Mouse (Mus musculus) kidney, adult 2 months (tissue): ENCODE measurements around the gene Insl5. TPM values are rescaled to one million over a fixed set of nuclear protein-coding genes. Genes with fewer than 3 reads are reported as not detected.

Experiments
- DNase-seq: peaks from one replicate; pipeline ENCODE4 v3.0.0; 2021
- H3K27ac ChIP-seq: fragments of 200-500 bp; 2 replicates; pipeline ENCODE4 v1.5.1; 2012; ENCODE audit warnings: low read depth, low read length, control low read depth, inconsistent platforms; ENCODE audit not compliant: insufficient read depth
- H3K27me3 ChIP-seq: fragments of 200-500 bp; replicated peaks from 2 replicates; pipeline ENCODE4 v1.6.1; 2012; ENCODE audit warnings: mild to moderate bottlenecking, moderate library complexity, low read length, inconsistent platforms; ENCODE audit not compliant: control insufficient read depth, insufficient read depth
- H3K36me3 ChIP-seq: fragments of 200-500 bp; 2 replicates; pipeline ENCODE4 v1.6.1; 2012; ENCODE audit warnings: mild to moderate bottlenecking, moderate library complexity, low read length, inconsistent platforms; ENCODE audit not compliant: control insufficient read depth, insufficient read depth
- H3K4me1 ChIP-seq: fragments of 200-500 bp; 2 replicates; pipeline ENCODE4 v1.6.1; 2011; ENCODE audit warnings: low read length; ENCODE audit not compliant: control insufficient read depth, insufficient read depth
- H3K4me3 ChIP-seq: fragments of 200-500 bp; 2 replicates; pipeline ENCODE4 v1.5.1; 2011; ENCODE audit warnings: mild to moderate bottlenecking, low read depth, low read length, control low read depth; ENCODE audit not compliant: insufficient read depth
- CTCF ChIP-seq: fragments of 200-500 bp; conservative IDR thresholded peaks from 2 replicates; pipeline ENCODE4 v1.5.1; 2011; ENCODE audit warnings: low read depth, mild to moderate bottlenecking, control low read depth, low read length, moderate library complexity, mixed read lengths; ENCODE audit not compliant: insufficient read depth, insufficient read length
- POLR2A ChIP-seq: fragments of 200-500 bp; IDR thresholded peaks from one replicate; pipeline ENCODE4 v1.6.1; 2011; ENCODE audit warnings: low read depth, low read length, control low read depth
- WGBS: fragments of 180-500 bp; shearing (Covaris S2); methylation state at CpG from one replicate; pipeline ENCODE4 v1.1.7; 2018; 5-methylcytosine and 5-hydroxymethylcytosine counted together
- polyA plus RNA-seq: library from polyadenylated mRNA; depleted of rRNA; stranded (reverse); fragments of >200 nt; gene quantifications from 2 replicates; pipeline ENCODE4 v1.2.3, GENCODE M21; 2012

The Insl5 gene
- polyA plus RNA-seq, 1 experiment: 0.75 TPM

DNA sequence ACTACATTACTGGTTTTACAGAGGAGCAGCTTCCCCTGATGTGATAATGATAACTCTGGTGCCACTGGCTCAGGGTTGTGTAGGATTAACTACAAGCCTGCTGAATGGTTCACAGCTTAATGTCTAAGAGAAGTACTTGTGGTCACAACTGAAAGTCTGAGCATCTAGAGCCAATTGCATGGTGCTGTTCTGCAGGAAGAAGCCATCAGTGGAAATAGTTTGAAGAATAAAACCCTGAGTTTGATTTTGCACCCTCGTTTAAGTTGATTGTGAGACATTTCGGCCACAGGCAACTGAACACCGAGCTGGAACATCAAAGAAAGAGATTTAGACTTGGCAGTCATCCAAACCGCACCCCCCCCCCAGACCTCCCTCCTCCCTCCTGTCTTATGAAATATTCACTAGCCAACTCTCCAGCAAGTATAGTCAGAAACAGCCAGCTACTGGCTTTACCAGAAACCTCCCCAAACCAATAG, 19.7 kb downstream of the Insl5 start:
- Histone ChIP-seq H3K4me1 (no peaks in the 10 kb centered on the region), H3K36me3 (no peaks in the 10 kb centered on the region), H3K27me3 (no peaks in the 10 kb centered on the region), H3K27ac (no peak overlapping the region), H3K4me3 (no peak overlapping the region)
- peak; percentile 12 for DNase-seq
- 8% methylated on average over 4 of the region's 4 CpGs for WGBS
- TF ChIP-seq POLR2A: no peak
- TF ChIP-seq CTCF: no peak

DNA sequence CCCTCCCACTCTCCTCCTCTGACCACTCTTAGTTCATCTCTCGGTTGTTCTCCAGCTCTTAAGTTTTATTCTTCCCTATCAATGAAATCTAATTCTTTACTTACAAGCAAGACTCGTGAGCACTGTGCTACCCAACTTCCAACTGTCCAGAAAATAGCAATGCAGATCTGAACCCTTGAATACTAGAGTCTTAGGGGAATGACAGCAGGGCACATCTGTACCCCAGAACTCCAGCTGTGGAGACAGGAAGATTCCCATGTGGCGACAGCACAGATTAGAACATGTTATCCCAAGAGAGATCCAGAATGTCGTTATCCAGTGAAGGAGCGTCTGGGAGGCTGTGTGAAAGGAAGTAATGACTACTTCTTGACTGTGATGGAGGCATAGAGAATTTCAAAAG, 20.4 kb downstream of the Insl5 start:
- WGBS: 81% methylated on average over 5 of the region's 5 CpGs
- Histone ChIP-seq H3K36me3 (no peaks in the 10 kb centered on the region), H3K4me1 (no peaks in the 10 kb centered on the region), H3K27me3 (no peaks in the 10 kb centered on the region), H3K4me3 (no peak overlapping the region), H3K27ac (no peak overlapping the region)
- no peak for TF ChIP-seq POLR2A
- TF ChIP-seq CTCF: no peak
- DNase-seq: no peak

DNA sequence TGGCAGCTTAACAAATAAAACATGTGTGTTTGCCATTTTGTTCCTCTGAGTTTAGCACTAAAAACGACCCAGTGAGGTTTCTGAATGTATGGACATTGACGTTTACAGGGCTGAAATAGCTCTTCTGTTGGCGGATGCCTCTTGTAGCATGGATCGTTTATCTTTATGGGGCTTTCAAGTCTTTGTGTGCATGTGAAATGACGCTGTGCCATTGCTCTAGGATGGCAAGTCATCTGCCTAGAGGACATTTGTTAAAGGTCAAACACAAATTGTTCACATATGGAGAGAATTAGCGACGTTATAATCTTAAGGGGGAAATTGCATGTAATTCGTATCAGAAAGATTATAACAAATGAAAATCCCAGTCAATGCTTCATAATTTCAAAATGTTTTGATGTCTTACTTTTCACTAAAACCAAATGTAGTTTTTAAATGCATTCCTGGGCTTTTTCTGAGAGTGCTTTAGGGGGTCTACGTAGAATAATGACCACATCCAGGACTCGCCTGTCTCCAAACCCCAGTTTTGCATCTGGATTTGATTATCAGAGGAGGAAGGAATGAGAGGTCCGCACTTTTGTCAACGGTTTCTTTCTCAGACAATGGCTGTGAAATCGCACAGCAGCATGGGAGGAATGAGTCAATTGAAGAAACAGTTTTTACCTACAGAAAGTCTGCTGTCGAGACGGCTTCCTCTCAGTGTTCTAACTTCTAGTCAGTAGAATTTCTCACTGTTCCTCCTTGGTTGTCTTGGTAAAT, 21.3 kb downstream of the Insl5 start:
- Histone ChIP-seq H3K36me3 (no peaks in the 10 kb centered on the region), H3K27ac (no peak overlapping the region), H3K27me3 (no peaks in the 10 kb centered on the region), H3K4me3 (no peak overlapping the region), H3K4me1 (no peaks in the 10 kb centered on the region)
- TF ChIP-seq POLR2A: no peak
- TF ChIP-seq CTCF: no peak
- no peak for DNase-seq
- WGBS: 72% methylated on average over 15 of the region's 15 CpGs

DNA sequence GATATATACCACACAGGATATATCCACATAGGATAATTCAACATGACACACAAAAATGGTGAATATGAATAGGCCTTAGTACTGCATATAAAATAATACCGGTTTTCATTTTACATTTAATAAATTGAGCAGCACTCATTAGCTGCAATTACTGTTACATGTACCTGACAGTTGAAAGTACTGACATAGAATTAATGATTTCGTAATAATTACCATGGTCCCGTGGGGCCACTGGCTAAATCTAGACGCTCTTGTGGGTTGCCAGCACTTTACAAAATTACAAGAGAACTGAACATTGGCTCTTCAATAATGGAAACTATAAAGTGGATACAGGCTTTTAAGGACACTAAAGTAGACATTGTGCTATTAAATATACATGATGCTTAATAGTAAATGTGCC, 22.0 kb downstream of the Insl5 start:
- no peaks in the 10 kb centered on the region for H3K36me3 ChIP-seq
- 88% methylated on average over 4 of the region's 4 CpGs for WGBS
- H3K27ac ChIP-seq: no peak overlapping the region
- no peaks in the 10 kb centered on the region for H3K27me3 ChIP-seq
- no peak overlapping the region for H3K4me3 ChIP-seq
- TF ChIP-seq CTCF (no peak), POLR2A (no peak)
- DNase-seq: no peak
- no peaks in the 10 kb centered on the region for H3K4me1 ChIP-seq

DNA sequence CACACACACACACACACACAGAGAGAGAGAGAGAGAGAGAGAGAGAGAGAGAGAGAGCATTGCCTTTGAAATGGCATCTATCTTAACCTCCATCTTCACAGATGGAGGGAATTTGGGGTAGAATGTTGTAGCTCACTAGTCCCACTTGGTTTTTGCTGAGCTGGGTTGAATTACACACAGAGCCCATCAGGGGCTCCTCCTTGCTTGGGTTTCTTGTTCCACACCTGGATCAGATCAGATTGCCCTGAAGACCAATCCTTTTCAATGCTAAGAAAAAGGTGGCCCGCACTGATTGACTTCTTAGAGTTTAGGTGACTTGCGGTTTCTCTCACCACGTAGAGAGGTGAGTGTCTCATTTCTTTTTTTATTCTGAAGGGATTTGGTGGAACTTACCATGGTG, 35.0 kb downstream of the Insl5 start:
- no peak for TF ChIP-seq POLR2A
- no peak for TF ChIP-seq CTCF
- H3K4me1 ChIP-seq: no peaks in the 10 kb centered on the region
- no peak for DNase-seq
- no peak overlapping the region for H3K4me3 ChIP-seq
- H3K36me3 ChIP-seq: no peaks in the 10 kb centered on the region
- H3K27ac ChIP-seq: no peak overlapping the region
- H3K27me3 ChIP-seq: no peaks in the 10 kb centered on the region
- 79% methylated on average over 3 of the region's 3 CpGs for WGBS

DNA sequence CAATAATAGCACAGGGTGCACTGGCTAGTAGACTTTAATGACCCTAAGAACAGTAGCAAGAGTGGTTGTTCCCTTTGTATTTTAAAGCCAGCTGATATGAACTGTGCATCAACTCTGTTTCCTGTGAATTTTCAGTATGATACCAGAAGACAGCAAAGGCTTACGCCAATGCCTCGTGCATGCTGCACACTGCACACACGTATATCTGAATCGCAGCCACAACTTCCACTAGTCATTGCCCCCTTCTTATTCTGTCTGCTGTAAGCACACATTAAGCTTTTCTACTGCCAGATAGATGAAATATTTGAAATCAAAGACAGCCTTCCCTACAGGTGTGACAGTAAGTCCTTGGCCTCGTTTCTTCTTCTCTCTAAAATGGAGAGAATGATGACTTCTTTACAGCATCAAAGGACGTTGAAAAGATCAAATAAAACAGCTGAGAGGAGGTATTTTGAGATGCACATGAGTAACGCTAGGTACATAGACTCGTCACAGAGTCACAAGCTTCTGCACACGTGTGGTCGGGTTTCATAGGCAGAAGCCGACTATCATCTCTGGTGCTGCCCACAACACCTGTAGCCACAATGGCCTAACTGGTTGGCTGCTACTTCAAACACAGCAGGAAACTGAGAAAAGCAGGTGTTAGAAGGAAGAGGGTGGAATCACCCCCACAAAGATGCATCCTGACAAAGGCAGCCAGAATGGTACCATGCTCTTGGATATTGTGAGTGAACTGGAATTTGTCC, 35.9 kb downstream of the Insl5 start:
- no peak for TF ChIP-seq POLR2A
- TF ChIP-seq CTCF: no peak
- H3K36me3 ChIP-seq: no peaks in the 10 kb centered on the region
- 75% methylated on average over 11 of the region's 11 CpGs for WGBS
- H3K4me1 ChIP-seq: no peaks in the 10 kb centered on the region
- no peak overlapping the region for H3K4me3 ChIP-seq
- no peak for DNase-seq
- no peak overlapping the region for H3K27ac ChIP-seq
- no peaks in the 10 kb centered on the region for H3K27me3 ChIP-seq

DNA sequence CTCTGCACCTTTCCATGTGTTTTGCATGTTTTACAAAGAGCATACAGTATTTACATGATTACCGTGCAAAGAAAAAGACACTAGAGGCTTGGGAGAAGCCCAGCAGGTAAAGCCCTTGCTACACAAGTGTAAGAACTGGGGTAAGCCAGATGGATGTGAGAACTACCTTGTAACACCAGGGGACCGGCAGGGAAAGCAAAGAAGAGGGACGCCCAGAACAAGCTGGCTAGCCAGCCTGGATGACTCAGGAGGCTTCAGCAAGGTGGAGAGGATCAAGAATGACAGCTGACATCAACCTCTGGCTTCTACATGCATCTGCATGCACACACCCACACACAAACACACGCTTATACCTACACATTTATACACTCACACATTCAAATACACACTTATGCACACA, 36.6 kb downstream of the Insl5 start:
- no peak for DNase-seq
- no peaks in the 10 kb centered on the region for H3K36me3 ChIP-seq
- H3K27me3 ChIP-seq: no peaks in the 10 kb centered on the region
- 80% methylated on average over 4 of the region's 4 CpGs for WGBS
- no peak for TF ChIP-seq POLR2A
- TF ChIP-seq CTCF: no peak
- H3K27ac ChIP-seq: no peak overlapping the region
- H3K4me1 ChIP-seq: no peaks in the 10 kb centered on the region
- no peak overlapping the region for H3K4me3 ChIP-seq
